Mouse (Mus musculus) layer of hippocampus, postnatal 10 days (tissue): ENCODE measurements around the gene Faim2. TPM values are rescaled to one million over a fixed set of nuclear protein-coding genes. Genes with fewer than 3 reads are reported as not detected.
A peak's percentile ranks its signal among the peaks of the same experiment; 100 is the strongest.

Source experiments
- DNase-seq, 2 experiments: peaks; one replicate each; pipeline ENCODE4 v3.0.0; 2021; ENCODE audit warnings: low spot score in 2 of 2
- total RNA-seq, 2 experiments: library from RNA; stranded (reverse); gene quantifications; 2 replicates each; pipeline ENCODE4 v1.2.3; 2021

Gene Faim2
- total RNA-seq, 2 experiments from 2014 or later, result 98.1 to 101 TPM

- DNase-seq, result no peak
Observed at GRCm38 (mm10) chr15:99509840-99510239, 18.1 kb downstream of the Faim2 start.

GRCm38 (mm10) chr15:99505324-99506095, 22.5 kb downstream of the Faim2 start:
- DNase-seq, result no peak

GRCm38 (mm10) chr15:99503256-99503655, 24.7 kb downstream of the Faim2 start:
- no peak for DNase-seq

DNA sequence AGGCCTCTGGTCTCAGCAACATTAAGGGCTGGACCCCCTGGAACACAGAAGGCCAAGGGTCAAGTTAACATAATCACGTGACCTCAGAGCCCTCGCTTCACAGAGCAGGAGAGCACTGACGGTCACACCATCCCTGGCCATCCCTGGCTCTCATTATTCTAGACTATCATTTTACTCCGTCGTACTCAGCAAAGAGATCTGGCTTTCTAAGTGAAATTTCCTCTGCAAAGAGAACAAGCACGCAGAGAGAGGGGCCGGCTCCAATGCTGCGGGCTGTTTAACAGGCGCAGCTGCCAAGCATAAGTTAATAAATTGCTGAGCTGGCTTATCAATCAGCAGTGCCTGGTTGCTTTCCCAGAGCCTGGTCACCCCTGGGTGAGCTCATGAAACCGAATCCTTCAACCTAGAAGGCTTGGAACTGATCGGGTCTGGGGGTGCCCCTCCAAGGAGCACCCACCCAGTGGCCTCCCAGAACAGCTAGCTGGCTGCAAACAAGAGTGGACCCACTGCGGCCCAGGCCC, 25.6 kb downstream of the Faim2 start:
- peak in 1 of 2 experiments; percentile 43 for DNase-seq

DNA sequence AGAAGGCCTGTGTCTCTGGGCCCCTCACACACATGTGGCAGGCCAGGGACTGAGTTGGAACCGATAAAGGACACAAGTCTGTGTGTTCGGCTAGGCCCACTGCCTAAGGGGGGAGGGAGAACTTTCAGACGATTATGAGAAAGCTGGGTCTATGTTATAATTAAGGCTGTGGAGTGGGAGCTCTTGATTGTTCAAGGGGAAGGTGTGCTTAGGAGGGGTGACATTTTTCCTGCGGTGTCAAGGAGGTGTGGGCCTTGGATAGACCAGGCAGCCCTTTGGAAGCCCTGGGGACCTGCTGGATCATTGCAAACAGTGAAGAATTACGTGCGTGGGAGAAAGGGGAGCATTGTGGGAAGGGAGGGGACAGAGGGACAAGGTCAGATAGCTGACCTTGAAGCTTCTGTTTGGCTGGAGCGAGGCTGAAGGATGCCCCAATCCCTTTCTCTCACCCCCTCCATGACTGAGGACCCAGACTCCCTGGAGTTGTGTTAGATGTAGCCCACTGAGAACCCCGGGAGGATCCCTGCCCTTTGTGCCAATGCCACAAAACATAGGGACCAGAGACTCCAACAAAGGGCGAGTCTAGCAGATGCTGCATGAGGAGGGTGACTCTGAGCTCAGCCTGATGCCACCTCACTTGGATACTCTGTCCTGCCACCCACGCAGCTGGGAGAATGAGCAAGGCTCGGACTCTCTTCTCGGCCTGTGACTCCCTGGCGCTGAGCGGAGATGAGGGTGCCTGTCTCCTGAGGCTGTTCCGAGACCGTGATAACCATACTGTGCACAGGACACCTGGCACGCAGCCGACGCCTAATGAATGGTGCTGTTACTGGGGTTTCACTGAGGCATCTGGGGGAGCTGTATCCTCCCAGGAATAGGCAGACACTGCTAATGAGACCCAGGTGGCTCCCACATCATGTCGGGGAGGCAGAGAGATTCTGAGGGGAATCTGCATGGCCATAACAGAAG, 26.4 kb downstream of the Faim2 start:
- peak; percentile 61 to 62 for DNase-seq

DNA sequence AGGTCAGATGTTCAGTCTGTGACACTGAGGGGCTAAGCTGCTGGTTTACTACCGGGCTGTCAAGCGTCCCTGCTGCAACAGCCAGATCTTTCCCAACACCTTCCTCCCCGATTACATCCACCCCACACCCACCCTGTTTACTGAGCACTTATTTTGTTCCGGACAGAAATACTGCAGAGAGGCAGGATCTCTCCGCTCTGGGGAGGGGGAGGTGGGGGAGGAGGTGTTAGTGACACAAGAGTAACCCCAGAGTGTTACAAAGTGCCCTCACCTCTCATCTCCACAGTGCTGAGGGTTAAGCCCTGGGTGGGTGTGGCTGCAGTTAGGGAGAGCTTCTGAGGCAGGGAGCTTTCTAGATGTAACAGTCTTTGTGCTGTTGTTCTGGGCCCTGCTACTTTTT, 27.6 kb downstream of the Faim2 start:
- DNase-seq, result no peak

- no peak for DNase-seq
Observed at GRCm38 (mm10) chr15:99499726-99500125, 28.2 kb downstream of the Faim2 start.

DNA sequence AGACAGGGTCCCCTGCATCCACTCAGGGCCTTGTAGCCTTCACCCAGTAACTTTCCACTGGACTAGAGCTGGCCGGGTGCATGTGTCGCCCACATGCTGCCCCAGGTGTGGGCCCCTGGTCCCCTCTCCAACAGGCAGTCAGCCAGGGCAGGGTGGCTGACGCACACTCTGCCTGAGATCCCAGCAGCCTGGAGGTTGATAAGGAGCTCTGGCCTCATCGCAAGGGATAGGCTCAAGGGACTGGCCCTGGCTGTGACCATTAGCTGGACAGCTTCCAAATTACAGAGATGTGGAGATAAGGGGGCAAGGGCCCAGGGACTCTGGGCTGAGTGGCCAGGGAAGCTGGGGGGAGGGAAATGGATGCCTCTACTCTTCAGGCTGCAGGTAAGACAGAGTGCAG, 29.2 kb downstream of the Faim2 start:
- no peak for DNase-seq

- no peak for DNase-seq
Observed at GRCm38 (mm10) chr15:99498356-99498755, 29.6 kb downstream of the Faim2 start.

GRCm38 (mm10) chr15:99497527-99498242, 30.3 kb downstream of the Faim2 start:
- DNase-seq, result peak; percentile 40 to 50

DNA sequence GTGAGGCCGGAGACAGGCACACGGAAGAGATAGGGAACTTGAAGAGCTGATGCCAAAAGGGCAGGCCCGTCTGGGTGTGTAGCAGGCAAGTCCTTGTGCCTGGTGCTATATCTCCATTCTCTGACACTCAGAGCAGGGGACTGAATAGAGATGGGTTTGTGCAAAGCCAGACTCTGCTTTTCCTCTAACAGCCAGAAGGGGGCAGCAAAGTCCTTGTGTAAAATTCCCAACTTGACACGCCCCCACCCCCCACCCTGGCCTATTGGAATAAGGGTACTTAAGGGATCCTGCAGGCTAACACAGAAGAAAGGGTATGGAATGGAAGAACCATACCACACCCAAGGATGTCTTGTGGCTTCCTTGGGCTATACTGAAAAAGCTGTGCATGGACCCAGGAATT, 30.9 kb downstream of the Faim2 start:
- DNase-seq, result peak; percentile 72 to 75

GRCm38 (mm10) chr15:99484745-99485144, 43.2 kb downstream of the Faim2 start:
- DNase-seq, result no peak

DNA sequence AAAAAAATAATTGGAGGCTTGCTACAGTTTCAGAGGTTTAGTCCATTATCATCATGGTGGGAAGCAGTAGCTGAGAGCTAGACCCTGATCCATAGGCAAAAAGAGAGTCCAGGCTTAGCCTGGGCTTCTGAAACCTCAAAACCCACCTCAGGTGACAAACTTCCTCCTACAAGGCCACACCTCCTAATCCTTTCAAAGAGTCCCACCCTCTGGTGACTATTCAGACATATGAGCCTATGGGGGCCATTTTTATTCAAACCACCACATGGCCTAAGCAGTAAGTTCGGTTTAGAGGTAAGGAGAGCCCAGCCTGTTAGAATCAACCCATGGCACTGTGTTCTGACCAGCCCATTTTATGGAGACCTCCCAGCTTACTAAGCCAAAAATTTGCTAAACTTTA, 52.2 kb downstream of the Faim2 start:
- DNase-seq, result no peak

- peak; percentile 86 to 91 for DNase-seq
Observed at GRCm38 (mm10) chr15:99474576-99474926, 53.4 kb downstream of the Faim2 start, which contains the start of gene Bcdin3d. Gene Bcdin3d (minus strand): TSS chr15:99474730.

DNA sequence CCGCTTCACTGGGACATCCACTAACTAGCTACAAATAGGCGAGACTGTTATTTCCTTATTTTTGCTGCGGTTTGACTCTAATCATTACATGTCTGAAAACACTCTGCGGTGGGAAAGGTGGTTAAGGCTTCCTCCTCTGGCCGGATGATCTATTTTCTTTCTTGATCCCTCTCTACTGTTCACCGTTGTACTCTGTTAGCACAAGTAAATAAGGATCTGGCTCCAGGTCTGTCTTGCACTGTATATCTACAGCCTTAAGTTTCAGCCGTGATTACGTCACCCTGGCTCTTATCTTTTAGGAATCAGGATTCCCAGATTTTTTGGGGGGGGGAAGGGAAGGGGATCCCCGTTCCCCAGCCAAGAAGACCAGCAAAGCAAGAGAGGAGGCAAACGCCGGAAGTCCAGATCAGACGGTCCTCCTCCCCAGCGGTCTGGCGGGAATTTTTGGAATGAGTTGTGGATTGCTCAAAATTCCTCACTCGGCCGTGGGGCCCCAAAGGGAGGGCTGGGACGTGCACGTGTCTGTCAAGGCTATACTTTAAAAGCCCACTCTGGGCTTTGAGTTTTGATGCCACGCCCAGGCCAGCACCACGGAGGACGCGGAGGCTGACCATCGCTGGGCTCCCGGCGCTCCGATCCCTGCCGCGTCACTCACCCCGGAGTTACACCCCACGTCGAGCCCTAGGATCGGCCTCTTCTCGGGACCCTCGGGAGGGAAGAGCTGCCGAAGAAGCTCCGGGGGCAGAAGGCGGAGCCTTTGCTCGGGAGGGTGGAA, 54.0 kb downstream of the Faim2 start:
- peak; percentile 46 to 65 for DNase-seq

GRCm38 (mm10) chr15:99472972-99473371, 55.0 kb downstream of the Faim2 start:
- DNase-seq, result no peak

DNA sequence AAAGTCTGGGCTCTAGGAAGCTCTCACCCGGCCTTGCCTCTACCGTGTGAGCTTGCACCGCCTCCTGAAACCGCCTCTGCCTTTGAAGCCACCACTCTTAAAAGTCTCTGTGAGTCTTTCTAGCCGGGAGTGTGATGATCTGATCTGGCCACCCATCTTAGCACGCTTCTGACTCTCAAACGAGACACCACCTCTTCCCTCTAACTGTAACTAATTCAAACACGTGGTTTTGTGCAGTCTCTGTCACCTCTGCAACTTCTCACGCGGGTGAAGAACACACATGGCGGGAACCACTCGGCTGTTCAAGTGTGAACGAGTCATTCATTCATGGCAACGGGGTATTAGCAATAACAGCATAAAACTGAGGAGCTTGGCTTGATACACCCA, 56.3 kb downstream of the Faim2 start:
- no peak for DNase-seq

- DNase-seq, result peak; percentile 60 to 73
Observed at GRCm38 (mm10) chr15:99470971-99471676, 56.8 kb downstream of the Faim2 start.

DNA sequence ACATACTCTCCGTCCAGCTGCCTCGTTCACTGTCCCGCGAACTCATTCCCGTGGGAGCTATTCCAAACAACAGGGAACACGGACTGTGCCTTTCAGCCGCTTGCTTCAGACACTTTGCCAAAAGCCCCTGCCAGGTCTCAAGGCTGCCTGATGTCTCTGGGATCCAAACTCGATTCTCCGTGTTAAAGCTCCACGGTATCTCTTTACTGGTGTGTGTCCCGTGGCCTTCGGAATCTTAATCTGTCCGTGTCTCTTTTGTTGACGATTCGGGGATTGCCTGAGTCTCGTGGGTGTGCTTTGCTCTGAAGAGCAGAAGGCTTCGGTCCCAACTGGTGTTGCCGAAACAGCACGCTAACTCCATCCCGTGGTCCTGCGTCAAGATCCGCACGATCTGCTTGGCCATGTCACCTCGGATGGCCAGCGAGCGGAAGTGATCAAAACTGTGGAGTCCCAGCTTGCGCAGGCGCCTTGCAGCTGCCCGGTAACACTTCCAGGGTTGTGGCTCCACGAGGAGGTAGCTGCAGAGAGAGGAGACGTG, 57.7 kb downstream of the Faim2 start:
- DNase-seq, result no peak

DNA sequence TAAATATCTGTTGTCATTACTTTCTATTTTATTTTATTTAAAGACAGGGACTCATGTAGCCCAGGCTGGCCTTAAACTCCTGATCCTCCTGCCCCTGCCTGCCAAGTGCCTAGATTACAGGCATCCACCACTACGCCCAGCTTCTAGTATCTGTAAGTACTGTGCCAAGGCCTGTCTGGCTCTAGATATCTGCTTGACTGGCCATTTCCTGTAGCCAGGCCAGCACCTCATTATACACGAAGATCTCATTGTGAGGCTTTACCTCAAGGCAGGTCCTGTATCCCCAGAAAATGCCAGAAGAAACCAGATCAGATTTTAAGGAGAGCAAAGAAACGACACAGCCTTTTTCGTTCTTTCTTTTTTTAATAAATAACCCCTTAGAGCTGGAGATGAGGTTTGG, 58.2 kb downstream of the Faim2 start:
- no peak for DNase-seq
